Mouse (Mus musculus): ENCODE measurements around the gene Map4k4. TPM values are rescaled to one million over a fixed set of nuclear protein-coding genes. Genes with fewer than 3 reads are reported as not detected.

The Map4k4 gene
- polyA plus RNA-seq, 1 experiment from 2014 or later: 39.5 TPM

DNA sequence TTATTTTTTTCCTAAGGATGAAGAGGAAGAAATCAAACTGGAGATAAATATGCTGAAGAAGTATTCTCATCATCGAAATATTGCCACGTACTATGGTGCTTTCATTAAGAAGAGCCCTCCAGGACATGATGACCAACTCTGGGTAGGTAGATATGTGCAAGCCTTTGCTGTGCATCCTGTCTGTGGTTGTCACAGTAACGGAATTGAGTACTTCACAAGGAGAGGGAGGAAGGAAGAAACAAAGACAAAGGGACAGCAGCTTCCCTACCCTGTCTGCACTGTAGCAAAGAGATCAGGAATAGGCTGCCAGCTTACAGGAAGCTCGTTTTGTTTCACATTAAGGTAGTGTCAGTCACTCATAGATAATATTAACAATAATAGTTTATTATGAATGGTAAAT, 73.2 kb downstream of the Map4k4 start:
- Histone ChIP-seq H3K36me3 (peaks cover 44% of the 10 kb centered on the region), H3K27ac (no peak overlapping the region), H3K4me2 (no peak overlapping the region), H3K4me3 (no peak overlapping the region), H3K9me3 (no peaks in the 10 kb centered on the region), H3K9ac (no peak overlapping the region), H3K4me1 (peaks cover 12% of the 10 kb centered on the region; the same call in 1 of the 2 replicates), H3K27me3 (no peaks in the 10 kb centered on the region)
- no peak for ATAC-seq (ENCODE audit: borderline replicate concordance, extremely low read depth, low FRiP score, low TSS enrichment)
- WGBS: 64% methylated on average over 4 of the region's 4 CpGs

DNA sequence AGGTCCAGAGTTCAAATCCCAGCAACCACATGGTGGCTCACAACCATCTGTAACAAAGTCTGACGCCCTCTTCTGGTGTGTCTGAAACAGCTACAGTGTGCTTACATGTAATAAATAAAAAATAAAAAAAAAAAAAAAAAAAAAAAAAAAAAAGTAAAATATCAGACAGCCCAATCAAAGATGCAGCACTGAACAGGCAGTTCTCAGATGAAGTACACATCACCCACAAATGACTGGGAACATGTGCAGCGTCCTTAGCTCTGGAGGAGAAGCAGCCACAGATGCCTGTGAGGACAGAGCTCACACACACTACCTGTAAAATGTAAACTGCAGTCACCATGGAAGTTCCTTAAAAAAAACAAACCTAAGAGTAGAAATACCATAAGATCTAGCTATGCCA, 74.3 kb downstream of the Map4k4 start:
- no peak for ATAC-seq (ENCODE audit: borderline replicate concordance, extremely low read depth, low FRiP score, low TSS enrichment)
- WGBS: 74% methylated on average over 2 of the region's 2 CpGs
- H3K36me3 ChIP-seq: peaks cover 55% of the 10 kb centered on the region

DNA sequence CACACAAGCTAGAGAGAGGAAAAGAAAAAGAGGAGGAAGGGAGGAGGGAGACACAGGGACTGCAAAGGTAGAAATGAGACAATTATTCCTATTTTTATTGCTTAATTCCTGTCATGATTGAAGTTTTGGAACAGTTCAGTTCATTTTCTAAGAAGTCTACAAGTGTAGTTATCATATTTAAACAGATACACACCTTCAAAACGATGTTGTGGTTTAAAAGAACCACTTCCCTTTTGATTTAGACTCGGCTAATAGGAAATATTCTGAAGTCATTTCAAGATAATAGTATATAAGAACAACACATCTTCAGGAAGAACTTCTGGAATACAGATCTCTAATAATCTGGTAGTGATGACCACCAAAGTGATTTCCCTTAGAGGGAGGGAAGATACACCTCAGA, 75.4 kb downstream of the Map4k4 start:
- no peaks in the 10 kb centered on the region for H3K9me3 ChIP-seq
- H3K9ac ChIP-seq: no peak overlapping the region
- peaks cover 65% of the 10 kb centered on the region for H3K36me3 ChIP-seq
- H3K27me3 ChIP-seq: no peaks in the 10 kb centered on the region
- 75% methylated on average over 2 of the region's 2 CpGs for WGBS
- peaks cover 7% of the 10 kb centered on the region; the same call in 1 of the 2 replicates for H3K4me1 ChIP-seq
- H3K4me2 ChIP-seq: no peak overlapping the region
- no peak for ATAC-seq (ENCODE audit: borderline replicate concordance, extremely low read depth, low FRiP score, low TSS enrichment)
- H3K27ac ChIP-seq: no peak overlapping the region
- no peak overlapping the region for H3K4me3 ChIP-seq

More for the DNA sequence above, 74.3 kb downstream of the Map4k4 start:
- no peak overlapping the region for H3K4me2 ChIP-seq
- no peak overlapping the region for H3K9ac ChIP-seq
- no peak overlapping the region for H3K4me3 ChIP-seq
- H3K27me3 ChIP-seq: no peaks in the 10 kb centered on the region
- H3K9me3 ChIP-seq: no peaks in the 10 kb centered on the region
- peaks cover 7% of the 10 kb centered on the region; the same call in 1 of the 2 replicates for H3K4me1 ChIP-seq
- H3K27ac ChIP-seq: no peak overlapping the region

DNA sequence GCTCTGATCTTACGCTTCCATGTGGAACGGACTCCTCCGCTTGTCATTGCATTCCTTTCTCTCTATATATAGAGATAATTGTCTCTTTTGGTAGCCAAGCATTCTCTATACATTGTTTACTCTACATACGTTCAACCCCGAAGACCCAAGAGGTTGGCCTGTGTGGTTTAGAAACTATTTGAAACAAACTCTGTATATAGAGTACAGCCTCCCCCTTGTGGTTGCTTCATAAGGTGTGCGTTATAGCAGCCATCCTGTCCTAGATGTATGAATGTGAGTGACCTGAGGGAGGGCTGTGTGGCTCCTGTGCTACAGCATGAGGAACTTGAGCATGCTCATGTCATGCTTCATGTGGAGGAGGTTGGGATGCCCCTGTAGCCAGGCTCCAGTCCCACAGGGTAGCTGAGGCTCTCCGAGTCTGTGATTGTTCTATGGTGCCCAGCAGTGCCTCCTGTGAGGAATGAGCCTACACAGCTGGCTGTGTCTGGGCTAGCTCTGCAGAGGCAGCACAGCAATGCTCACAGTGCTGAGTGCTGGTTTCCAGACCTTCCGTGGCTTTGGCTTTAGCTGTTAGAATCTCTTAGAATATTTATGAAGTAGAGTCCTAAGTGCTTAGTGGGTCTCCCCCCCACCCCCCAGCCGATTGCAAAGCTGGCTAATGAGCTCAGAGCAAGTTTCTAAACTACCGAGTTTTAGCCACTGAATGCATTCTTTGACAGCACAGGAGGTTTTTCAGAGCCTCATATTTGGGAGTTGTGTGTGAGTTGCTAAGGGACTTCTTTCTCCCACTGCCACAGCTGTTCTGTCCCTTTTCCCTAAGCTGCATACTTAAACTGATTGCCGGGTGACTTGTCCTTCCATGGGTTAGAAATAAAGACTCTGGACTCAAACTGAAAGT, 76.4 kb downstream of the Map4k4 start:
- ATAC-seq (ENCODE audit: borderline replicate concordance, extremely low read depth, low FRiP score, low TSS enrichment): no peak
- H3K27ac ChIP-seq: no peak overlapping the region
- H3K9me3 ChIP-seq: no peaks in the 10 kb centered on the region
- WGBS: 72% methylated on average over 11 of the region's 11 CpGs
- H3K9ac ChIP-seq: no peak overlapping the region
- no peak overlapping the region for H3K4me3 ChIP-seq
- peaks cover 73% of the 10 kb centered on the region for H3K36me3 ChIP-seq
- no peak overlapping the region for H3K4me2 ChIP-seq
- H3K4me1 ChIP-seq: peaks cover 7% of the 10 kb centered on the region; the same call in 1 of the 2 replicates
- H3K27me3 ChIP-seq: no peaks in the 10 kb centered on the region

DNA sequence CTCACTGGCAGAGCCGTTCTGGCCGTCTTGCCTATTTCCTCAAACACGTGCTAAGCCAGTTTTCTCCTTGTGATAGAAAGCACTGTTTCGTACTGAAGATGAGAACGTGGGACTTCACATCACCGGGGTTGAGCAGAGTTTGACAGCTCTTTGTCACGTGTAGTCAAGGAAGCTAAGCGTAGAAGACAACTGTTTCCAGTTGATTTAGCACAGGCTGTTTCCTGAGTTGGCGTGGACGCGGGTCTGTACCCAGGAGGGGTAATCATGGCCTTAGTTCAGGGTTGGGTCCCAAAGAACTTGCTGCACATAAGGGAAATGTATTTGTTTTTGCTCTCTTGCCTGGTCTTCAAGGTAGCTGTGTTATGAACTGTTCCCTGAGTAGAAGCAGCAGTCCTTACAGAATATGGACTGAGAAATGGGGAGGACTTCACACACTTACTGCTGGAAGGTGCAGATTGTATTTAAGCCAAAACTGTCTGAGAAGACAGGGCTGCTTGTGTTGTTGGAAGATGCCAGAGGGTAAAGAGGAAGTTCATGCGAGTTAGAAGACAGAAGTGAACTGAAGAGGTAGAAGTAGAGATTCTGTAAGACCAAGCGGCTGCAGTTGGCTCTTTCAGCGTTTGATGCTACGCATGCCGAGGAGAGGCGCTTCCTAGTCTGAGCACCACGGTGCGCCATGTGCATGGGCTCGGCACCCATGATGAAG, 78.2 kb downstream of the Map4k4 start:
- H3K36me3 ChIP-seq: peaks cover 81% of the 10 kb centered on the region
- no peaks in the 10 kb centered on the region for H3K9me3 ChIP-seq
- 0 out of 2 replicates have a peak, but pooled peaks cover 2% of the 10 kb centered on the region for H3K4me1 ChIP-seq
- ATAC-seq (ENCODE audit: borderline replicate concordance, extremely low read depth, low FRiP score, low TSS enrichment): no peak
- WGBS: 85% methylated on average over 20 of the region's 20 CpGs
- H3K27ac ChIP-seq: no peak overlapping the region
- H3K4me2 ChIP-seq: no peak overlapping the region
- H3K27me3 ChIP-seq: no peaks in the 10 kb centered on the region
- H3K9ac ChIP-seq: no peak overlapping the region
- H3K4me3 ChIP-seq: no peak overlapping the region

DNA sequence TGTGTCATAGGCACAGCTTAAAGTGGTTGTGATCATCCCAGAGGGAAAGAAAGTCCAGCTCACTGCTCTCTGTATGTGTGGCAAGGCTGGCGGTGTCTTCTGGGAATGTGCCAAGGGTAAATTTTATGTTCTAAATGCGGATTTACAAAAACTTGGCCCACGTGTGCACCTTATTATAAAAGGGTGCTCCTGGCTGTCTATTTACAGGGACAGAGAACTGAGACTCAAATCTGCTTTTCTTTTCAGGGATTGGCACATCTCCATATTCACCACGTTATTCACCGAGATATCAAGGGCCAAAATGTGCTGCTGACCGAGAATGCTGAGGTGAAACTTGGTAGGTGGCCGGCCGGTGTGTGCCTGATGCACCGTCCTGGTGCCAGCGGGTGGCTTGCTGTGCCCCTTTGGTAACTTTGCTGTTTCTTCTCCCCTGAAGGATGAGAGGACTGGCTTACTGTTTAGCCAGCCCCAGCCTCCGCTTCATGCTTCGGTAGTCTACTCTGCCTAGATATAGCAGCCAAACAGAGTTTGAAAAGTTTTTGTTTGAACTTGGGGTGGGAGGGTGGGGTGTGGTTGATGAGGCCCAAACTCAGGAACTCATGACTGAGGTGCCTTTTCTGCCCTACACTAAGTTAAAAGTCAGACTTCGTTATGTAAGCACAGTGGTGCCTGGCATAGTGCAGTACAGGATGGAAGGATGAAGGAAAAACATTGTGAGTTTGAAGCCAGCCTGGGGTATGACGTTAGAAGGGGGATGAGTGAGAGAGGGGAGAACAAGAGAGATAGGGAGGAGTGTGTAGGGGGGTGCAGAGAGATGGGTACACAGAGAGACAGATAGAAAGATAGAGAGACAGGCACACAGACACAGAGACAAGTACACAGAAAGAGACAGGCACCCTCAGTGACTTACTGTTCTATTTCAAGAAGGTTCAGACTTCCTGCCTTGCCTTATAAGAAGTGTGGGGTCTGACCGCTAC, 79.9 kb downstream of the Map4k4 start:
- no peak for ATAC-seq (ENCODE audit: borderline replicate concordance, extremely low read depth, low FRiP score, low TSS enrichment)
- H3K4me2 ChIP-seq: no peak overlapping the region
- 79% methylated on average over 15 of the region's 15 CpGs for WGBS
- H3K36me3 ChIP-seq: peaks cover 84% of the 10 kb centered on the region
- no peak overlapping the region for H3K4me3 ChIP-seq
- H3K27ac ChIP-seq: no peak overlapping the region
- H3K9me3 ChIP-seq: no peaks in the 10 kb centered on the region
- no peak overlapping the region for H3K9ac ChIP-seq
- no peaks in the 10 kb centered on the region for H3K27me3 ChIP-seq
- 0 out of 2 replicates have a peak, but pooled peaks cover 2% of the 10 kb centered on the region for H3K4me1 ChIP-seq

DNA sequence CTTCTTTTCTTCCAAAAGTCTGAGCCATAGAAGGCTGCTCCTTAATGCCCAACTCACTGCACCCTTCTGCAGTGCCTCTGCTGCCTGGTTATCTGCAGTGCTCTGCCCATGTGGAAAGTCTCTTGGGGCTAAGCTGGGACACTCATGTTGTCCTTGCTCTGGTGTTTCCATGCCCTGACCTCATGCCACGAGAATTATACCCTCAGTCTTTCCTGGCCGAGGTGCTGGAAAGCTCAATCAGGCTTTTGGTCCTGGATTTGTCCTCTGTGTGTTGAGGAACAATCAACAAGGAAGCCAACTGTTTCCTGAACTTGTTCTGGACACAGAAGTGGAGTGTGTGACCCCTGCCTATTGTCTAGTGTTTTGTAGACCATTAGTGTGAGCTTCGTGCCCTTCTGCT, 81.3 kb downstream of the Map4k4 start:
- peaks cover 85% of the 10 kb centered on the region for H3K36me3 ChIP-seq
- WGBS: 73% methylated on average over 3 of the region's 3 CpGs
- no peaks in the 10 kb centered on the region for H3K27me3 ChIP-seq
- H3K27ac ChIP-seq: no peak overlapping the region
- no peak for ATAC-seq (ENCODE audit: borderline replicate concordance, extremely low read depth, low FRiP score, low TSS enrichment)
- H3K4me3 ChIP-seq: no peak overlapping the region
- H3K9ac ChIP-seq: no peak overlapping the region
- H3K4me2 ChIP-seq: no peak overlapping the region
- no peaks in the 10 kb centered on the region for H3K9me3 ChIP-seq
- H3K4me1 ChIP-seq: 0 out of 2 replicates have a peak, but pooled peaks cover 2% of the 10 kb centered on the region

DNA sequence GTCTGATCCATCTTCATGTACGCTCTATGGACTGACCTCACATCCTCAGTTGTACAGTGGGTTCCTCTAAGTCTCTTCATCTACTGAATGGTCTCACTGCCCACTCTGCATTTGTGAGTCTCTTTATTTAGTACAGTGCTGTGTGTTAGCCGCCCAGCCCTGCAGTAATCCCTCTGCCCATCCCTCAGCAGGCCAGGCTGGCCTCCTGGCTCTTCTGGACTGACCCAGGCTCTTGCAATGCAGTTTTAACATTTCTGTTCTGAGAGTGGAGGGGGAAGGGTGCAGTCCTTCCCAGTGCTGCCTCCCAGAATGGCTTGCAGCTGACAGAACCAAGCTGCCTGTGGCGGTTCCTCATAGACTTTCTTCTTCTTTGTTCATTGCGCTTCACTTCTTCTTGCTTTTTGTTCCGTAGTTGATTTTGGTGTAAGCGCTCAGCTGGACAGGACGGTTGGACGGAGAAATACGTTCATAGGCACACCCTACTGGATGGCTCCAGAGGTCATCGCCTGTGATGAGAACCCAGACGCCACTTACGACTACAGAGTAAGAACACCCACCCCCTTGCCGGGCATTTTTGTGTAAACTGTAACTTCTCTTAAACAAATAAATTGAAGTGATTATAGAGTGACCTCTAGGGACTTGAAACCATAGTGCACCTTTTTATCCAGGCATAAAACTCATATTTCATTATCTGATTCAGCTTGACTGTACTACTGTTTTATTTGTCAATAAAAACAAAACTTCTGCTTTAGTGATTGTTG, 82.2 kb downstream of the Map4k4 start:
- no peak overlapping the region for H3K4me2 ChIP-seq
- no peak overlapping the region for H3K9ac ChIP-seq
- H3K4me3 ChIP-seq: no peak overlapping the region
- H3K9me3 ChIP-seq: no peaks in the 10 kb centered on the region
- 51% methylated on average over 13 of the region's 13 CpGs for WGBS
- H3K27me3 ChIP-seq: no peaks in the 10 kb centered on the region
- peaks cover 80% of the 10 kb centered on the region for H3K36me3 ChIP-seq
- H3K4me1 ChIP-seq: 0 out of 2 replicates have a peak, but pooled peaks cover 2% of the 10 kb centered on the region
- no peak overlapping the region for H3K27ac ChIP-seq
- ATAC-seq (ENCODE audit: borderline replicate concordance, extremely low read depth, low FRiP score, low TSS enrichment): peak; percentile 65; the same call in 1 of the 2 replicates

DNA sequence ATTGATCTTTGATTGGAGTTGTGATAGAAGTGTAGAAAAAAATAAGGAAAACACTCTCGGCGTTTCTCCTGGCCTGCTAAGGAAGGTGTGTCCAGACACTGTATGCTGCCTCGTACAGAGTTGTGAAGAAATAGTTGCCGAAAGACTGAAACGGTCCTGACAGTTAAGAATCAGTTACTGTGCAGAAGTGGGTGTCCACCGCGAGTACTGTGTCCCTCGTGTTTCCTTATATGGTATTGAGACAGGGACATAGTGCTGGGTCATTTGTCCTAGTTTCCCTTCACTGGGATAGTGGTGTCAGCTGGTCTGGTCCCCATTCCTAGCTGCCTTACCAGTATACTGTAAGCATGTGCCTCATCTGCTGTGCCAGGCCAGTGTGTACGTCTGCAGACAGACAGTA, 83.6 kb downstream of the Map4k4 start:
- Histone ChIP-seq H3K4me2 (no peak overlapping the region), H3K9me3 (no peaks in the 10 kb centered on the region), H3K4me3 (no peak overlapping the region), H3K36me3 (peaks cover 78% of the 10 kb centered on the region), H3K4me1 (0 out of 2 replicates have a peak, but pooled peaks cover 2% of the 10 kb centered on the region), H3K27ac (no peak overlapping the region), H3K9ac (no peak overlapping the region), H3K27me3 (no peaks in the 10 kb centered on the region)
- no peak for ATAC-seq (ENCODE audit: borderline replicate concordance, extremely low read depth, low FRiP score, low TSS enrichment)
- WGBS: 84% methylated on average over 9 of the region's 9 CpGs

DNA sequence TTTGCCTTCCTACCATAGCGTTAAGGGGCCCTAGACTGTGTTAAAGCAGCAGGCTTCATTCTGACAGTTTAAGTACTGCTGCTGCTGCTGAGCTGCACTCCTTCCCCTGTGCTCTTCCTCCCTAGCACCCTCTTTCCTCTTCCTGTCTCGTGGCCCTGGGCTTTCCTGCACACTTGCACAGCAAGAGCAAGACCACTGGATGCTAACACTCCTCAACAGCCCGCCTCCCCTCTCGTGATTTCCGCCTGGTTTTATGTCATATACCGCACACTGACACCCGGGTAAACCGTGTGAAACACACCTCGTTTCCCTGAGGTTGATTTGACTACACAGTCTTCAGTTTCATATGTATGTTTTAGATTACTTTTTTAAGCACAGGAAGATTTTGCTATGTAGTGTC, 86.1 kb downstream of the Map4k4 start:
- H3K9ac ChIP-seq: no peak overlapping the region
- WGBS: 84% methylated on average over 9 of the region's 9 CpGs
- H3K36me3 ChIP-seq: peaks cover 77% of the 10 kb centered on the region
- H3K27ac ChIP-seq: no peak overlapping the region
- H3K4me3 ChIP-seq: no peak overlapping the region
- no peaks in the 10 kb centered on the region for H3K27me3 ChIP-seq
- no peak for ATAC-seq (ENCODE audit: borderline replicate concordance, extremely low read depth, low FRiP score, low TSS enrichment)
- 0 out of 2 replicates have a peak, but pooled peaks cover 2% of the 10 kb centered on the region for H3K4me1 ChIP-seq
- no peaks in the 10 kb centered on the region for H3K9me3 ChIP-seq
- H3K4me2 ChIP-seq: no peak overlapping the region

DNA sequence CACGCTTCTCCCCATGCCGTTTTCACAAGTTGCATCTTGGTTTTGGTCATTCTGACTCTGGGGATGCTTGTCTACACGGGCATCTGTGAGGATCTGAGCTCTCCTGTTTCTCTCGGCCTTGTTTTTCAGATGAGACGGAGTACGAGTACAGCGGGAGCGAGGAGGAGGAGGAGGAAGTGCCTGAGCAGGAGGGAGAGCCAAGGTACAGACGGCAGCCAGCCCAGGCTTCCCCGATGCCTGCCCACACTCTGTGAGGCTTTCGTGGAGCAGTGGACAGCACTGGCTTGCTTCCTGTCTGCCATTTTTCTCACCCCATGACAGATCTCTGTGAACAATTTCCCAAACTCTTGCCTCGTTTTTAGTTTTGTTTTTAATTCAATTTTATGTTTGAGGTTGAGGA, 88.1 kb downstream of the Map4k4 start:
- ATAC-seq (ENCODE audit: borderline replicate concordance, extremely low read depth, low FRiP score, low TSS enrichment): no peak
- H3K9ac ChIP-seq: no peak overlapping the region
- H3K4me2 ChIP-seq: no peak overlapping the region
- peaks cover 79% of the 10 kb centered on the region for H3K36me3 ChIP-seq
- WGBS: 76% methylated on average over 12 of the region's 12 CpGs
- no peaks in the 10 kb centered on the region for H3K9me3 ChIP-seq
- no peak overlapping the region for H3K4me3 ChIP-seq
- H3K27me3 ChIP-seq: no peaks in the 10 kb centered on the region
- no peak overlapping the region for H3K27ac ChIP-seq
- no peaks in the 10 kb centered on the region for H3K4me1 ChIP-seq

Measured in lung, embryonic 15.5 days (tissue).